In the genomic region with DNA sequence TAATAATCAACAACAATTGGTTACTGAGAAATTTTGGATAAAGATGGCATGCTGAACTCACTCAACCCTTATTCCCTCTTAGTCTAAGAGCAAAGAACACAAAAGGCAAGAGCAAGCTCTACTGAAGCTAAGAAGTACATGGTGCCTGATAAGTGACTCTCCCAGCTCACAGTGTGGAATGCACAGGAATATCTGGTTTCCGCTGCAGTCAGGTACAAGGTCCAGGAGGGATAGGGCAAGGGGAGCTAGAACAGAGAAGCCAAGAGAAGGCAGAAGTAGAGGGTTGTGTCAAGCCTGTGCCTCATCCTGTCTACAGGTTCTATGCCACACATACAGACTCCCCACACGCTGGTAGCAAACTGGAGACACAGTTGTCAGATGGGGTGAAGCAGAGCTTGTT, we compare ENCODE assay signal across 30 mouse cellular contexts.
DNase-seq lines count a peak whose midpoint lies in the region; ATAC-seq and TF ChIP-seq lines count a peak whose summit lies in the region.
"Had no signal": no experiment of that assay in that cellular context is flagged by ENCODE, and none has a peak within 500 bp of the region (broad histone marks: within the 10 kb centered on the region; RNA-seq: fewer than 3 reads in every experiment).

No protein-coding gene starts in this region.

- DNase-seq in heart, embryonic 10.5 days (ENCODE audit: low spot score) = peak; percentile 58
- peak; percentile 25 for DNase-seq in lung, postnatal 0 days (ENCODE audit: low spot score)
- DNase-seq in lung, postnatal 14 days = no peak
- peak; percentile 19 for DNase-seq in yolk sac, embryonic 10.5 days (ENCODE audit: low spot score)
- DNase-seq in kidney, adult 9 months = no peak
- no peak for DNase-seq in layer of hippocampus, adult 8-10 months (ENCODE audit: low spot score in 2 of 2)
- DNase-seq: adrenal gland, adult 8-10 months; adrenal gland, postnatal 25 days; B cell, adult 2 months; cerebellum, adult 11 months; cerebellum, adult 18-20 months; cerebellum, adult 8-10 months; cerebellum, adult 9-11 months; cerebellum, postnatal 14 days; cerebellum, postnatal 36 days; embryo, embryonic 11 days had no signal

- H3K9ac ChIP-seq in heart, embryonic 11.5 days (ENCODE audit: low read depth, low read length) = no peak overlapping the region
- H3K9ac ChIP-seq in lung, postnatal 0 days (replicated peaks; ENCODE audit: low read depth) = no peak overlapping the region
- no peak overlapping the region for H3K9ac ChIP-seq in intestine, embryonic 16.5 days (ENCODE audit: low read depth, low read length)
- H3K9ac ChIP-seq: embryonic facial prominence, embryonic 13.5 days; embryonic facial prominence, embryonic 15.5 days; forebrain, embryonic 12.5 days had no signal

- H3K36me3 ChIP-seq in heart, embryonic 10.5 days = no peaks in the 10 kb centered on the region
- no peaks in the 10 kb centered on the region for H3K36me3 ChIP-seq in heart, embryonic 11.5 days (ENCODE audit: control insufficient read depth, insufficient read depth, low read length)
- H3K36me3 ChIP-seq in lung, postnatal 0 days (ENCODE audit: insufficient read depth, low read length) = no peaks in the 10 kb centered on the region
- no peaks in the 10 kb centered on the region for H3K36me3 ChIP-seq in intestine, embryonic 16.5 days (ENCODE audit: control insufficient read depth, insufficient read depth, low read length)
- H3K36me3 ChIP-seq: embryonic facial prominence, embryonic 13.5 days; embryonic facial prominence, embryonic 15.5 days; forebrain, embryonic 12.5 days had no signal

- no peak for ATAC-seq in heart, embryonic 11.5 days (replicated peaks; ENCODE audit: insufficient number of reproducible peaks, low FRiP score, low TSS enrichment)
- ATAC-seq in lung, postnatal 0 days = no peak; the same call in 1 of the 2 replicates
- peak; percentile 66; the same call in 1 of the 2 replicates for ATAC-seq in intestine, embryonic 16.5 days
- ATAC-seq: activated CD4-positive, CD25-positive, alpha-beta regulatory T cell, adult 4 months; CD4-positive, CD25-positive, alpha-beta regulatory T cell, adult 4 months; forebrain, embryonic 14.5 days; forebrain, embryonic 16.5 days; Patski had no signal

- no peak for TF ChIP-seq EP300 in lung, postnatal 0 days (IDR thresholded peaks at IDR 0.05)

- no peaks in the 10 kb centered on the region for H3K9me3 ChIP-seq in heart, embryonic 10.5 days
- no peaks in the 10 kb centered on the region for H3K9me3 ChIP-seq in heart, embryonic 11.5 days (replicated peaks; ENCODE audit: control insufficient read depth, low read length)
- H3K9me3 ChIP-seq in lung, postnatal 0 days (ENCODE audit: low read length) = no peaks in the 10 kb centered on the region
- no peaks in the 10 kb centered on the region for H3K9me3 ChIP-seq in intestine, embryonic 16.5 days (ENCODE audit: control insufficient read depth, low read length)
- H3K9me3 ChIP-seq: embryonic facial prominence, embryonic 13.5 days; embryonic facial prominence, embryonic 15.5 days; forebrain, embryonic 10.5 days; forebrain, embryonic 12.5 days; G1E had no signal

- no peaks in the 10 kb centered on the region for H3K27me3 ChIP-seq in heart, embryonic 10.5 days (ENCODE audit: insufficient read depth, poor library complexity, severe bottlenecking)
- no peaks in the 10 kb centered on the region for H3K27me3 ChIP-seq in heart, embryonic 11.5 days (ENCODE audit: control insufficient read depth, insufficient read depth, low read length)
- H3K27me3 ChIP-seq in lung, postnatal 0 days (replicated peaks; ENCODE audit: insufficient read depth, low read length) = no peaks in the 10 kb centered on the region
- H3K27me3 ChIP-seq in intestine, embryonic 16.5 days (replicated peaks; ENCODE audit: control insufficient read depth, insufficient read depth, low read length) = no peaks in the 10 kb centered on the region
- H3K27me3 ChIP-seq: CH12.LX; embryonic facial prominence, embryonic 13.5 days; embryonic facial prominence, embryonic 15.5 days; forebrain, embryonic 12.5 days; Patski had no signal

- H3K4me2 ChIP-seq in heart, embryonic 11.5 days = no peak overlapping the region
- no peak overlapping the region for H3K4me2 ChIP-seq in lung, postnatal 0 days (replicated peaks; ENCODE audit: low read depth, low read length)
- H3K4me2 ChIP-seq in intestine, embryonic 16.5 days (ENCODE audit: low read depth, low read length) = no peak overlapping the region
- H3K4me2 ChIP-seq: embryonic facial prominence, embryonic 13.5 days; embryonic facial prominence, embryonic 15.5 days; forebrain, embryonic 12.5 days had no signal

- H3K27ac ChIP-seq in heart, embryonic 10.5 days = no peak overlapping the region
- no peak overlapping the region for H3K27ac ChIP-seq in heart, embryonic 11.5 days (ENCODE audit: low read depth, low read length)
- H3K27ac ChIP-seq in lung, postnatal 0 days (ENCODE audit: low read length) = no peak overlapping the region
- no peak overlapping the region for H3K27ac ChIP-seq in intestine, embryonic 16.5 days (ENCODE audit: low read length)
- H3K27ac ChIP-seq: embryonic facial prominence, embryonic 13.5 days; embryonic facial prominence, embryonic 15.5 days; forebrain, embryonic 10.5 days; forebrain, embryonic 12.5 days had no signal

- no peaks in the 10 kb centered on the region for H3K4me1 ChIP-seq in heart, embryonic 10.5 days
- H3K4me1 ChIP-seq in heart, embryonic 11.5 days (ENCODE audit: control insufficient read depth, insufficient read depth, low read length) = no peaks in the 10 kb centered on the region
- H3K4me1 ChIP-seq in lung, postnatal 0 days (ENCODE audit: insufficient read depth, low read depth, low read length) = no peaks in the 10 kb centered on the region
- H3K4me1 ChIP-seq in intestine, embryonic 16.5 days (ENCODE audit: control insufficient read depth, insufficient read depth, low read length) = no peaks in the 10 kb centered on the region
- H3K4me1 ChIP-seq: embryonic facial prominence, embryonic 15.5 days; forebrain, embryonic 10.5 days; forebrain, embryonic 12.5 days had no signal

- 85% methylated on average over 2 of the region's 2 CpGs for WGBS in heart, embryonic 10.5 days
- 78% methylated on average over 2 of the region's 2 CpGs for WGBS in heart, embryonic 11.5 days (ENCODE audit: insufficient replicate concordance)
- 61% methylated on average over 2 of the region's 2 CpGs for WGBS in lung, postnatal 0 days
- WGBS in intestine, embryonic 16.5 days = 87% methylated on average over 2 of the region's 2 CpGs

- no peak overlapping the region for H3K4me3 ChIP-seq in heart, embryonic 10.5 days
- H3K4me3 ChIP-seq in heart, embryonic 11.5 days (ENCODE audit: low read depth, low read length) = no peak overlapping the region
- no peak overlapping the region for H3K4me3 ChIP-seq in lung, postnatal 0 days (ENCODE audit: low read depth, low read length)
- no peak overlapping the region for H3K4me3 ChIP-seq in intestine, embryonic 16.5 days (ENCODE audit: low read length)
- H3K4me3 ChIP-seq: embryonic facial prominence, embryonic 13.5 days; embryonic facial prominence, embryonic 15.5 days; erythroblast, embryonic 14.5 days; forebrain, embryonic 10.5 days; forebrain, embryonic 12.5 days had no signal

- TF ChIP-seq CTCF in lung, postnatal 0 days (IDR thresholded peaks at IDR 0.05) = no peak

Comparison
In these comparisons a context has a peak if more than half of its experiments do, and no peak if none do; other contexts are left out.
1. DNase-seq: peak in heart, embryonic 10.5 days (single experiment), lung, postnatal 0 days (single experiment) and yolk sac, embryonic 10.5 days (single experiment); none in lung, postnatal 14 days (single experiment), kidney, adult 9 months (single experiment) and layer of hippocampus, adult 8-10 months (0 of 2).